Mouse (Mus musculus) CH12.LX (cell line): Measurements from ENCODE around the gene Fbxl18.

ENCODE experiments used
- BHLHE40 ChIP-seq: IDR thresholded peaks from 2 replicates; pipeline ENCODE4 v1.6.1; 2011; ENCODE audit warnings: mild to moderate bottlenecking, low read depth, low read length, improper control_type of control experiment
- CHD1 ChIP-seq: IDR thresholded peaks from 2 replicates; pipeline ENCODE4 v1.6.1; 2012; ENCODE audit warnings: low read depth, low read length, improper control_type of control experiment, inconsistent platforms
- CHD2 ChIP-seq: IDR thresholded peaks from 2 replicates; pipeline ENCODE4 v1.6.1; 2011; ENCODE audit warnings: low read length, improper control_type of control experiment
- CTCF ChIP-seq, 2 experiments: IDR thresholded peaks in 1 of 2; conservative IDR thresholded peaks in 1 of 2; 2 replicates each; pipeline ENCODE4 v1.5.1; 2011 to 2012; ENCODE audit warnings: low read depth in 2 of 2, low read length in 2 of 2, improper control_type of control experiment in 1 of 2, inconsistent platforms in 1 of 2, mild to moderate bottlenecking in 1 of 2, moderate library complexity in 1 of 2
- MAX ChIP-seq: IDR thresholded peaks from 2 replicates; pipeline ENCODE4 v1.6.1; 2011; ENCODE audit warnings: low read length, improper control_type of control experiment
- MXI1 ChIP-seq: IDR thresholded peaks from 2 replicates; pipeline ENCODE4 v1.6.1; 2011; ENCODE audit warnings: mild to moderate bottlenecking, low read depth, low read length, improper control_type of control experiment
- NELFE ChIP-seq: IDR thresholded peaks from 2 replicates; pipeline ENCODE4 v1.6.1; 2011; ENCODE audit warnings: low read depth, low read length, improper control_type of control experiment
- POLR2A ChIP-seq: IDR thresholded peaks from 2 replicates; pipeline ENCODE4 v1.6.1; 2011; ENCODE audit warnings: low read depth, mild to moderate bottlenecking, improper control_type of control experiment, low read length
- RCOR1 ChIP-seq: conservative IDR thresholded peaks from 2 replicates; pipeline ENCODE4 v1.6.1; 2012; ENCODE audit warnings: low read depth, mild to moderate bottlenecking, inconsistent platforms, low read length, improper control_type of control experiment
- UBTF ChIP-seq: IDR thresholded peaks from 2 replicates; pipeline ENCODE4 v1.6.1; 2012; ENCODE audit warnings: low read depth, mild to moderate bottlenecking, inconsistent platforms, low read length, improper control_type of control experiment, moderate library complexity
- ZKSCAN1 ChIP-seq: IDR thresholded peaks from 2 replicates; pipeline ENCODE4 v1.6.1; 2012; ENCODE audit warnings: low read depth, inconsistent platforms, low read length, improper control_type of control experiment, borderline replicate concordance

DNA sequence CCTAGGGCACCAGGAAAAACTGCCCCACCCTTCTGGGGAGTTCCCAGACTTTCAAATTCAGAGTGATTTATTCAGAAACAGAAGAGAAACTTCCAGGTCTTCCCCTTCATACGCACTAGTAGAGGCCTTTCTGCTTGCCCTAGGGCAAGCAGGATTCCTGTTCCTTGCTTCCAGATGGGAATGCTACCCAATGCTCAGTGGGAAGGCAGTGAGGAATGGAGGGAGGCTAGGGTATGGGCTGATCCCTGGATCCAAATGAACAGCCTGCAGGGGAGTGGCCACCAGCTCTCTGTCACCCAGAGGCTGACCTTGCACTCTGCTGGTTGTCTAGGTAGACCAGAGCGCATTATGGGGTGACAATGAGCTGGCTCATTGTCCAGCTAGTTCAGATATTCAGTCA lies 16.4 kb upstream of the Fbxl18 start:
- TF ChIP-seq POLR2A: no peak
- no peak for TF ChIP-seq CHD1
- no peak for TF ChIP-seq MXI1
- no peak for TF ChIP-seq CTCF (conservative IDR thresholded peaks at IDR 0.05 in 1 of 2, IDR thresholded peaks at IDR 0.05 in 1 of 2; ENCODE audit: low read depth in 2 of 2, low read length in 2 of 2)
- TF ChIP-seq ZKSCAN1: no peak
- TF ChIP-seq MAX: no peak
- TF ChIP-seq UBTF: no peak
- no peak for TF ChIP-seq NELFE
- TF ChIP-seq CHD2: no peak
- no peak for TF ChIP-seq RCOR1
- no peak for TF ChIP-seq BHLHE40
